Mouse (Mus musculus) right cerebral cortex, adult 2 months (tissue): ENCODE measurements around the gene Fbxw7.

ENCODE experiments used
- DNase-seq, 2 experiments: peaks; one replicate each; pipeline ENCODE4 v3.0.0; 2021 to 2022; ENCODE audit warnings: low spot score in 2 of 2

Gene Fbxw7

GRCm38 (mm10) chr3:85024817-85025705, 210.0 kb downstream of the Fbxw7 start:
- DNase-seq: peak; percentile 79 to 81
